Mouse (Mus musculus): ENCODE results near the gene Treml2. TPM values are rescaled to one million over a fixed set of nuclear protein-coding genes. Genes with fewer than 3 reads are reported as not detected.
"Not testable (repeated sequence)": the region's sequence is repeated elsewhere in the genome, so short reads cannot be mapped to it uniquely, and the experiment has no call there.

Gene Treml2
- polyA plus RNA-seq, 1 experiment from 2014 or later, result 0.11 TPM

- Histone ChIP-seq H3K9me3 (ENCODE audit: control insufficient read depth, low read length) (no peaks in the 10 kb centered on the region), H3K27ac (ENCODE audit: low read depth, low read length) (no peak within 1 kb of the TSS), H3K36me3 (ENCODE audit: control insufficient read depth, insufficient read depth, low read length) (no peaks in the 10 kb centered on the region), H3K4me3 (ENCODE audit: low read depth, low read length) (no peak within 1 kb of the TSS), H3K27me3 (ENCODE audit: control insufficient read depth, insufficient read depth, low read length) (no peaks in the 10 kb centered on the region), H3K4me2 (ENCODE audit: low read depth) (no peak within 1 kb of the TSS), H3K4me1 (ENCODE audit: control insufficient read depth, insufficient read depth, low read length) (no peaks in the 10 kb centered on the region), H3K9ac (ENCODE audit: low read length) (no peak within 1 kb of the TSS)
- DNase-seq (ENCODE audit: low spot score) (no peak), ATAC-seq (ENCODE audit: insufficient read depth, low FRiP score, low TSS enrichment) (no peak)
- 80% methylated on average over 5 of the region's 5 CpGs for WGBS
Observed at GRCm38 (mm10) chr17:48346231-48346630, 46.9 kb downstream of the Treml2 start, which contains the start of gene Trem2. Trem2 (plus strand) TSS chr17:48346401.

- 57% methylated on average over 4 of the region's 4 CpGs for WGBS
Observed at GRCm38 (mm10) chr17:48346834-48347233, 47.5 kb downstream of the Treml2 start.

GRCm38 (mm10) chr17:48347287-48347686 lies 48.0 kb downstream of the Treml2 start:
- Histone ChIP-seq H3K36me3 (ENCODE audit: control insufficient read depth, insufficient read depth, low read length) (no peaks in the 10 kb centered on the region), H3K4me2 (ENCODE audit: low read depth) (no peak overlapping the region), H3K9me3 (ENCODE audit: control insufficient read depth, low read length) (no peaks in the 10 kb centered on the region), H3K4me1 (ENCODE audit: control insufficient read depth, insufficient read depth, low read length) (no peaks in the 10 kb centered on the region), H3K27me3 (ENCODE audit: control insufficient read depth, insufficient read depth, low read length) (no peaks in the 10 kb centered on the region), H3K27ac (ENCODE audit: low read depth, low read length) (no peak overlapping the region), H3K9ac (ENCODE audit: low read length) (no peak overlapping the region), H3K4me3 (ENCODE audit: low read depth, low read length) (no peak overlapping the region)
- DNase-seq (ENCODE audit: low spot score) (no peak), ATAC-seq (ENCODE audit: insufficient read depth, low FRiP score, low TSS enrichment) (no peak)
- 82% methylated on average over 2 of the region's 2 CpGs for WGBS

More at GRCm38 (mm10) chr17:48346834-48347233, 47.5 kb downstream of the Treml2 start:
- DNase-seq (ENCODE audit: low spot score) (no peak), ATAC-seq (ENCODE audit: insufficient read depth, low FRiP score, low TSS enrichment) (no peak)
- Histone ChIP-seq H3K27me3 (ENCODE audit: control insufficient read depth, insufficient read depth, low read length) (no peaks in the 10 kb centered on the region), H3K9me3 (ENCODE audit: control insufficient read depth, low read length) (no peaks in the 10 kb centered on the region), H3K9ac (ENCODE audit: low read length) (no peak overlapping the region), H3K27ac (ENCODE audit: low read depth, low read length) (no peak overlapping the region), H3K4me1 (ENCODE audit: control insufficient read depth, insufficient read depth, low read length) (no peaks in the 10 kb centered on the region), H3K36me3 (ENCODE audit: control insufficient read depth, insufficient read depth, low read length) (no peaks in the 10 kb centered on the region), H3K4me3 (ENCODE audit: low read depth, low read length) (no peak overlapping the region), H3K4me2 (ENCODE audit: low read depth) (no peak overlapping the region)

DNA sequence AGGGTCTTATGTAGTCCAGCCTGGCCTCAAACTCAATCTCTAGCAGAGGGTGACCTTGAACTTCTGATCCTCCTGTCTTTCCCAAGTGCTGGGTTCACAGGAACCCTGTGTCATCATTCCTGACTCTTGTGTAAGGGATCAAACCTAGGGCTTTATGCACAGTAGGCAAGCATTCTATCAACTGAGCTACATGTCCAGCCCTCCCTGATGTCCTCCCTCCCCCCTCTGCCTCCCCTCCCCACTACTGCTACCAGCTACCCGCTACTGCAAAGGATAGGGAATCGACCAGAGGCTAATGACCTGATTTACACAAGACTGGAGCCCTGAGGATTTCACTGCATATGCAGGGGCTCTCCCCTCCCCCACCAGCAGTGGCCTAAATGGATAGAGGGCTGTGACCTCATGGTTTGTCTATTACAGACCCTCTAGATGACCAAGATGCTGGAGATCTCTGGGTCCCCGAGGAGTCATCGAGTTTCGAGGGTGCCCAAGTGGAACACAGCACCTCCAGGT lies 51.4 kb downstream of the Treml2 start:
- ATAC-seq (ENCODE audit: insufficient read depth, low FRiP score, low TSS enrichment) (no peak), DNase-seq (ENCODE audit: low spot score) (no peak)
- Histone ChIP-seq H3K9me3 (ENCODE audit: control insufficient read depth, low read length) (no peaks in the 10 kb centered on the region), H3K4me3 (ENCODE audit: low read depth, low read length) (no peak overlapping the region), H3K36me3 (ENCODE audit: control insufficient read depth, insufficient read depth, low read length) (no peaks in the 10 kb centered on the region), H3K4me1 (ENCODE audit: control insufficient read depth, insufficient read depth, low read length) (no peaks in the 10 kb centered on the region), H3K4me2 (ENCODE audit: low read depth) (no peak overlapping the region), H3K27ac (ENCODE audit: low read depth, low read length) (no peak overlapping the region), H3K9ac (ENCODE audit: low read length) (no peak overlapping the region), H3K27me3 (ENCODE audit: control insufficient read depth, insufficient read depth, low read length) (no peaks in the 10 kb centered on the region)
- 67% methylated on average over 5 of the region's 5 CpGs for WGBS

DNA sequence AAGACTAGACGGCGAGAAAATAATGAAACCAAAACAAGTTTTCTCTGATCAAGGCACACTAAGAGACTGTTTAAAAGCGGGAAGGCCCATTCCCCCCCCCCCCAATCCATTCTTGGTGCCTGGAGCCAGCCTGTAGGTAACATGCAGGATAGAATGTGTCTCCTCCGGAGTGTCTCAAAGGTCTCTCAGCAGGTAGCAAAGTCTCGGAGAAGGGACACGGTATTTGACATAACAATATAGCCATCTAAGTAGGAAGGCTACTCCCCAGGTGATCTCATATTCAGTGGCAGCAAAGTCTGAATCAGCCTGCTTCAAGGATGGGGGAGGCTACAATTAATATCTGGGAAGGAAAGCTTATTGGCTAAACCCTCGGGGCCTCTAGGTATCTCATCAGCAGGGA lies 53.7 kb downstream of the Treml2 start:
- not testable (repeated sequence) for DNase-seq (ENCODE audit: low spot score); H3K36me3 ChIP-seq (ENCODE audit: control insufficient read depth, insufficient read depth, low read length); H3K4me2 ChIP-seq (ENCODE audit: low read depth); H3K4me3 ChIP-seq (ENCODE audit: low read depth, low read length); ATAC-seq (ENCODE audit: insufficient read depth, low FRiP score, low TSS enrichment); H3K4me1 ChIP-seq (ENCODE audit: control insufficient read depth, insufficient read depth, low read length); H3K9me3 ChIP-seq (ENCODE audit: control insufficient read depth, low read length); H3K27me3 ChIP-seq (ENCODE audit: control insufficient read depth, insufficient read depth, low read length); H3K9ac ChIP-seq (ENCODE audit: low read length); H3K27ac ChIP-seq (ENCODE audit: low read depth, low read length)
- 69% methylated on average over 7 of the region's 7 CpGs for WGBS

- no peaks in the 10 kb centered on the region for H3K27me3 ChIP-seq (ENCODE audit: control insufficient read depth, insufficient read depth, low read length)
- no peak overlapping the region for H3K9ac ChIP-seq (ENCODE audit: low read length)
- no peaks in the 10 kb centered on the region for H3K9me3 ChIP-seq (ENCODE audit: control insufficient read depth, low read length)
- no peaks in the 10 kb centered on the region for H3K4me1 ChIP-seq (ENCODE audit: control insufficient read depth, insufficient read depth, low read length)
- no peaks in the 10 kb centered on the region for H3K36me3 ChIP-seq (ENCODE audit: control insufficient read depth, insufficient read depth, low read length)
- no peak overlapping the region for H3K4me3 ChIP-seq (ENCODE audit: low read depth, low read length)
- DNase-seq (ENCODE audit: low spot score), result no peak
- WGBS, result 80% methylated on average over 3 of the region's 3 CpGs
- H3K27ac ChIP-seq (ENCODE audit: low read depth, low read length), result no peak overlapping the region
- no peak for ATAC-seq (ENCODE audit: insufficient read depth, low FRiP score, low TSS enrichment)
- H3K4me2 ChIP-seq (ENCODE audit: low read depth), result no peak overlapping the region
Observed at GRCm38 (mm10) chr17:48355822-48356221, 56.5 kb downstream of the Treml2 start.

DNA sequence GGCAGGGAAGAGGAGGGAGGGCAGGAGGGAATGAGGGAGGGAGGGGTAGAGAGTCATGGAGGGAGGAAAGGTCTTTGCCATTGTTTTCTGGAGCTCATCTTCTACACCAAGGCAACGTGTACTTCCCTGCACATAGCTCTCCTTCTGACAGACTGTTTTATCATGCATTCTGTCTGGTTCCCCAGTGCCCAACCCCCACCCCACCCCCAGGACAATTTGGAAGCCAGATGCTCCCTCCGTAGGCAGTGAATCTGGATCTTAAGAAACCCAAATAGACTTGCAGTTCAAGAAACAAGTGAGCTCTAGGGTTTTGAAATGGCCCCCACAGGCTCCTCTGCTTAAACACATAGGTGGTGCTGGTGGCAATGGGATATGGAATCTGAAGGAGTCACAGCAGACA lies 58.6 kb downstream of the Treml2 start:
- no peaks in the 10 kb centered on the region for H3K27me3 ChIP-seq (ENCODE audit: control insufficient read depth, insufficient read depth, low read length)
- DNase-seq (ENCODE audit: low spot score), result no peak
- ATAC-seq (ENCODE audit: insufficient read depth, low FRiP score, low TSS enrichment), result no peak
- H3K9me3 ChIP-seq (ENCODE audit: control insufficient read depth, low read length), result no peaks in the 10 kb centered on the region
- no peaks in the 10 kb centered on the region for H3K4me1 ChIP-seq (ENCODE audit: control insufficient read depth, insufficient read depth, low read length)
- no peak overlapping the region for H3K4me2 ChIP-seq (ENCODE audit: low read depth)
- no peaks in the 10 kb centered on the region for H3K36me3 ChIP-seq (ENCODE audit: control insufficient read depth, insufficient read depth, low read length)
- H3K27ac ChIP-seq (ENCODE audit: low read depth, low read length), result no peak overlapping the region
- H3K4me3 ChIP-seq (ENCODE audit: low read depth, low read length), result no peak overlapping the region
- H3K9ac ChIP-seq (ENCODE audit: low read length), result no peak overlapping the region
- 47% methylated on average over 2 of the region's 2 CpGs for WGBS

GRCm38 (mm10) chr17:48359616-48360015 lies 60.3 kb downstream of the Treml2 start, which contains the start of gene Treml1:
Treml1 (plus strand) TSS chr17:48359916.
- Histone ChIP-seq H3K9ac (ENCODE audit: low read length) (no peak within 1 kb of the TSS), H3K4me2 (ENCODE audit: low read depth) (no peak within 1 kb of the TSS), H3K27ac (ENCODE audit: low read depth, low read length) (no peak within 1 kb of the TSS), H3K4me1 (ENCODE audit: control insufficient read depth, insufficient read depth, low read length) (no peaks in the 10 kb centered on the region), H3K4me3 (ENCODE audit: low read depth, low read length) (no peak within 1 kb of the TSS), H3K36me3 (ENCODE audit: control insufficient read depth, insufficient read depth, low read length) (no peaks in the 10 kb centered on the region), H3K9me3 (ENCODE audit: control insufficient read depth, low read length) (no peaks in the 10 kb centered on the region), H3K27me3 (ENCODE audit: control insufficient read depth, insufficient read depth, low read length) (no peaks in the 10 kb centered on the region)
- no peak for ATAC-seq (ENCODE audit: insufficient read depth, low FRiP score, low TSS enrichment)
- DNase-seq (ENCODE audit: low spot score), result no peak
- 77% methylated on average over 7 of the region's 7 CpGs for WGBS

- WGBS, result 85% methylated on average over 4 of the region's 4 CpGs
- ATAC-seq (ENCODE audit: insufficient read depth, low FRiP score, low TSS enrichment), result no peak
- Histone ChIP-seq H3K4me2 (ENCODE audit: low read depth) (no peak overlapping the region), H3K4me3 (ENCODE audit: low read depth, low read length) (no peak overlapping the region), H3K27ac (ENCODE audit: low read depth, low read length) (no peak overlapping the region), H3K36me3 (ENCODE audit: control insufficient read depth, insufficient read depth, low read length) (no peaks in the 10 kb centered on the region), H3K27me3 (ENCODE audit: control insufficient read depth, insufficient read depth, low read length) (no peaks in the 10 kb centered on the region), H3K9ac (ENCODE audit: low read length) (no peak overlapping the region), H3K9me3 (ENCODE audit: control insufficient read depth, low read length) (no peaks in the 10 kb centered on the region), H3K4me1 (ENCODE audit: control insufficient read depth, insufficient read depth, low read length) (no peaks in the 10 kb centered on the region)
- no peak for DNase-seq (ENCODE audit: low spot score)
Observed at GRCm38 (mm10) chr17:48360462-48360861, 61.2 kb downstream of the Treml2 start.

Measured in neural tube, embryonic 11.5 days (tissue).